Mouse (Mus musculus) hindbrain, embryonic 15.5 days (tissue): Measurements from ENCODE around the gene Il18r1. TPM values are rescaled to one million over a fixed set of nuclear protein-coding genes. Genes with fewer than 3 reads are reported as not detected.
A peak's percentile ranks its signal among the peaks of the same experiment; 100 is the strongest.

Experiments used
- ATAC-seq: fragments of 200-750 bp; cut with Nextera tagmentation; 2 replicates; pipeline ENCODE4 v1.8.0; 2017; ENCODE audit warnings: low read depth, moderate number of reproducible peaks, moderate TSS enrichment; ENCODE audit not compliant: low FRiP score
- H3K27ac ChIP-seq: fragments of 300-500 bp; sonication (generic); replicated peaks from 2 replicates; pipeline ENCODE4 v1.5.1; 2015; ENCODE audit warnings: mild to moderate bottlenecking, inconsistent platforms
- H3K27me3 ChIP-seq: fragments of 300-500 bp; sonication (generic); 2 replicates; pipeline ENCODE4 v1.6.1; 2015; ENCODE audit warnings: control low read depth, inconsistent platforms
- H3K36me3 ChIP-seq: fragments of 300-500 bp; sonication (generic); 2 replicates; pipeline ENCODE4 v1.6.1; 2015; ENCODE audit warnings: control low read depth, inconsistent platforms
- H3K4me1 ChIP-seq: fragments of 300-500 bp; sonication (generic); replicated peaks from 2 replicates; pipeline ENCODE4 v1.6.1; 2015; ENCODE audit warnings: control low read depth, inconsistent platforms
- H3K4me2 ChIP-seq: fragments of 300-500 bp; sonication (generic); 2 replicates; pipeline ENCODE4 v1.6.1; 2015; ENCODE audit warnings: moderate library complexity, mild to moderate bottlenecking, inconsistent platforms
- H3K4me3 ChIP-seq: fragments of 300-500 bp; sonication (generic); 2 replicates; pipeline ENCODE4 v1.5.1; 2015; ENCODE audit warnings: mild to moderate bottlenecking, inconsistent platforms
- H3K9ac ChIP-seq: fragments of 300-500 bp; sonication (generic); 2 replicates; pipeline ENCODE4 v1.6.1; 2015; ENCODE audit warnings: inconsistent platforms
- H3K9me3 ChIP-seq: fragments of 300-500 bp; sonication (generic); 2 replicates; pipeline ENCODE4 v1.6.1; 2016; ENCODE audit warnings: control low read depth, inconsistent platforms
- WGBS: fragments of 180-500 bp; shearing (Covaris S2); methylation state at CpG from one replicate; pipeline ENCODE4 v1.1.7; 2015; 5-methylcytosine and 5-hydroxymethylcytosine counted together
- polyA plus RNA-seq: library from polyadenylated mRNA; unstranded; fragments of >200 nt; fragmentation: Nextera tagmentation; extraction: Ambion mirVana; gene quantifications from 2 replicates; pipeline ENCODE4 v1.2.1, GENCODE M21; 2015

Gene Il18r1
- polyA plus RNA-seq, 1 experiment from 2014 or later = not detected

GRCm38 (mm10) chr1:40501546-40502398 is 36.4 kb downstream of the Il18r1 start:
- H3K27ac ChIP-seq = no peak overlapping the region
- WGBS = 90% methylated on average over 11 of the region's 11 CpGs
- no peak overlapping the region for H3K4me3 ChIP-seq
- no peak overlapping the region for H3K9ac ChIP-seq
- H3K4me1 ChIP-seq = no peaks in the 10 kb centered on the region
- no peaks in the 10 kb centered on the region for H3K9me3 ChIP-seq
- no peak for ATAC-seq
- no peaks in the 10 kb centered on the region for H3K36me3 ChIP-seq
- no peak overlapping the region for H3K4me2 ChIP-seq
- 0 out of 2 replicates have a peak, but pooled peaks cover 3% of the 10 kb centered on the region for H3K27me3 ChIP-seq

GRCm38 (mm10) chr1:40504548-40504947 is 39.2 kb downstream of the Il18r1 start:
- Histone ChIP-seq H3K4me2 (no peak overlapping the region), H3K36me3 (no peaks in the 10 kb centered on the region), H3K9ac (no peak overlapping the region), H3K4me3 (no peak overlapping the region), H3K4me1 (no peaks in the 10 kb centered on the region), H3K9me3 (no peaks in the 10 kb centered on the region), H3K27ac (no peak overlapping the region), H3K27me3 (no peaks in the 10 kb centered on the region)
- WGBS = 86% methylated on average over 5 of the region's 5 CpGs
- ATAC-seq = no peak

DNA sequence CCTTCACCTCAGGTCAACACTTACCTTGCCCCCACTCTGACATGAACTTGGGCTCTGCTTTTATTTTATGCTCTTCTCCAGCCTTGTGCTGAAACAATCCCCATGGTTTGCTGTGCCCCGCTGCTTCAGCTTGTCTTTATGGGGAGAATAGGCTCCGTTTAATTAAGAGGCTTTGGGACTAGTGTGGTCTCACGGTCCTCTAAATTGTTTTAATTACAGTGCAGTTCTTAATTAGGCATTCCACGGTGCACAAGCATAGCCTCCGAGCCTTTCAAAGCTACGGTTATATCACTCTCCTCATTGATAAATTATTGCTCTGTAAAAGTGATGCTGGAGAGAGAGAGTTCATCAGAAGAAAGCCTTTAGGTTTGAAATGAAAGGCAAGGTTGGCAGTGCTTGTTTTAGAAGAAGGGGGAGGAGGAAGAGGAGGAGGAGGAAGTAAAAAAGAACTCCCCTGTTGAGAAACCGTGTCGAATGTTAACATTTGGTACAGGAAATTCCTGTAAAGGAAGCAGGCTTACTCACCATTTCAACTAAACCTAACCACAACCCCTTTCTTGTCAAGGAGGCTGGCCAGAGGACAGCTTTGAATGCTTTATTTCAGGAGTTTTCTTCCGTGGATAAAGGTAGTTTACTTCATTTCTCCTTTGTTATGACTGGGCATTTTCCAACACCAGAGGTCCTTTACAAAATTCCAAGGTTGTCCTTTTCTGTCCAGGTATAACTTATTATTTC is 49.7 kb downstream of the Il18r1 start, which contains the start of gene Il18rap:
TSS of gene Il18rap (plus strand) at position 512 of the 735 bp plus-strand sequence.
- H3K36me3 ChIP-seq = no peaks in the 10 kb centered on the region
- ATAC-seq = no peak
- H3K9me3 ChIP-seq = no peaks in the 10 kb centered on the region

GRCm38 (mm10) chr1:40516364-40516763 is 51.0 kb downstream of the Il18r1 start:
- H3K4me2 ChIP-seq = no peak overlapping the region
- no peaks in the 10 kb centered on the region for H3K4me1 ChIP-seq
- 95% methylated on average over 6 of the region's 6 CpGs for WGBS
- H3K27me3 ChIP-seq = no peaks in the 10 kb centered on the region
- no peaks in the 10 kb centered on the region for H3K9me3 ChIP-seq
- H3K4me3 ChIP-seq = no peak overlapping the region
- H3K9ac ChIP-seq = no peak overlapping the region
- no peak overlapping the region for H3K27ac ChIP-seq
- no peak for ATAC-seq
- no peaks in the 10 kb centered on the region for H3K36me3 ChIP-seq

More for the DNA sequence above, 49.7 kb downstream of the Il18r1 start, which contains the start of gene Il18rap:
- no peaks in the 10 kb centered on the region for H3K27me3 ChIP-seq
- H3K27ac ChIP-seq = no peak within 1 kb of the TSS
- H3K4me2 ChIP-seq = no peak within 1 kb of the TSS
- H3K9ac ChIP-seq = no peak within 1 kb of the TSS
- WGBS = 43% methylated on average over 9 of the region's 9 CpGs
- H3K4me1 ChIP-seq = no peaks in the 10 kb centered on the region
- no peak within 1 kb of the TSS for H3K4me3 ChIP-seq

DNA sequence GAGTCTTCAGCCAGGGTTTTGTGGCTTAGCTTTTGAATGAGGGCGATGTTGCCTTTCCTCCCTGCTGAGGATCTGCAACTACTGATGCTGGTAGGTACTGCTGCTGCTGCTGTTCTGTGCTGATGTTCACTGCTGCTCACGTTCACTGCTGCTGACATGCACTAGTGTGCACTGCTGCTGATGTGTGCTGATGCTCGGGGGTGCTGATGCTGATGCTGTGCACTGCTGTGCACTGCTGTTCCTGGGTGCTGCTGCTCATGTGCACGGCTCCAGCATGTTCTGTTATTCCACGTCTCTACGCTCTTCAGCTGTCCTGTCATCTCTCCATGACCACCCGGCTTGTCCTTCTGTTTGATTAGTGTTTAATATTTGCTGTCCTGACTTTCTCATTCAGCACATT is 57.6 kb downstream of the Il18r1 start:
- Histone ChIP-seq H3K9ac (no peak overlapping the region), H3K9me3 (no peaks in the 10 kb centered on the region), H3K27ac (no peak overlapping the region), H3K4me1 (no peaks in the 10 kb centered on the region), H3K36me3 (no peaks in the 10 kb centered on the region), H3K4me2 (no peak overlapping the region), H3K27me3 (no peaks in the 10 kb centered on the region), H3K4me3 (no peak overlapping the region)
- no peak for ATAC-seq
- WGBS = 84% methylated on average over 7 of the region's 7 CpGs

GRCm38 (mm10) chr1:40523971-40524722 is 58.8 kb downstream of the Il18r1 start:
- H3K9me3 ChIP-seq = no peaks in the 10 kb centered on the region
- 95% methylated on average over 5 of the region's 5 CpGs for WGBS
- no peak overlapping the region for H3K4me3 ChIP-seq
- no peak overlapping the region for H3K4me2 ChIP-seq
- no peaks in the 10 kb centered on the region for H3K36me3 ChIP-seq
- H3K9ac ChIP-seq = no peak overlapping the region
- no peak overlapping the region for H3K27ac ChIP-seq
- H3K4me1 ChIP-seq = no peaks in the 10 kb centered on the region
- no peaks in the 10 kb centered on the region for H3K27me3 ChIP-seq
- no peak for ATAC-seq

DNA sequence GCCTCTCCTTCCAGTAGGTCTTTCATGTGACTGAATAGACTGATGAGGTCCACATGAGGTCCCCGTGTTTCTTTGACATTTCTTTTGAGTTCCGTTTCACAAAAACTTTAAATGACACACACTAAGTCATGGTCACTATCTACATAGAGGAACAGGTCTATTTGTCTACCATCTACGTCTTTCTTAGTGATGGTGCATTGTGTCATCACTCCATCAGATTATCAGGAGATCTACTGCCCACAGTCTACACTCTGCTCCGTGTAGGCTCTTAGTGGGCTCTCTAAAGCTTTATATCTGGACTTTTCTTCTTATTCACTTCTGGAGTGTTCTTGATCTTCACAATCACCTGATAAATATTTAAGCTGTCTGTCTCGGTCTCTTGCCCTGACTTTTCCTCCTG is 63.9 kb downstream of the Il18r1 start:
- ATAC-seq = no peak
- no peaks in the 10 kb centered on the region for H3K27me3 ChIP-seq
- H3K9me3 ChIP-seq = no peaks in the 10 kb centered on the region
- no peak overlapping the region for H3K9ac ChIP-seq
- no peak overlapping the region for H3K4me2 ChIP-seq
- WGBS = 91% methylated on average over 5 of the region's 5 CpGs
- no peak overlapping the region for H3K4me3 ChIP-seq
- H3K36me3 ChIP-seq = no peaks in the 10 kb centered on the region
- H3K4me1 ChIP-seq = no peaks in the 10 kb centered on the region
- H3K27ac ChIP-seq = no peak overlapping the region

GRCm38 (mm10) chr1:40537577-40537976 is 72.2 kb downstream of the Il18r1 start:
- H3K9ac ChIP-seq = no peak overlapping the region
- no peak for ATAC-seq
- no peak overlapping the region for H3K4me3 ChIP-seq
- no peaks in the 10 kb centered on the region for H3K4me1 ChIP-seq
- H3K36me3 ChIP-seq = no peaks in the 10 kb centered on the region
- WGBS = 85% methylated on average over 5 of the region's 5 CpGs
- no peaks in the 10 kb centered on the region for H3K27me3 ChIP-seq
- no peak overlapping the region for H3K4me2 ChIP-seq
- H3K27ac ChIP-seq = no peak overlapping the region
- H3K9me3 ChIP-seq = no peaks in the 10 kb centered on the region

- Histone ChIP-seq H3K27ac (no peak overlapping the region), H3K4me3 (no peak overlapping the region), H3K36me3 (no peaks in the 10 kb centered on the region), H3K9ac (no peak overlapping the region), H3K4me1 (peaks cover 7% of the 10 kb centered on the region), H3K9me3 (no peaks in the 10 kb centered on the region), H3K27me3 (no peaks in the 10 kb centered on the region), H3K4me2 (no peak overlapping the region)
- ATAC-seq = no peak
- WGBS = 2% methylated on average over 2 of the region's 2 CpGs
Observed at GRCm38 (mm10) chr1:40544650-40545049, 79.3 kb downstream of the Il18r1 start.

GRCm38 (mm10) chr1:40546645-40547044 is 81.3 kb downstream of the Il18r1 start:
- no peak overlapping the region for H3K27ac ChIP-seq
- H3K4me3 ChIP-seq = no peak overlapping the region
- no peak overlapping the region for H3K9ac ChIP-seq
- no peaks in the 10 kb centered on the region for H3K36me3 ChIP-seq
- H3K4me1 ChIP-seq = peaks cover 7% of the 10 kb centered on the region
- no peak overlapping the region for H3K4me2 ChIP-seq
- ATAC-seq = no peak
- H3K27me3 ChIP-seq = no peaks in the 10 kb centered on the region
- WGBS = 73% methylated on average over 4 of the region's 4 CpGs
- H3K9me3 ChIP-seq = no peaks in the 10 kb centered on the region

DNA sequence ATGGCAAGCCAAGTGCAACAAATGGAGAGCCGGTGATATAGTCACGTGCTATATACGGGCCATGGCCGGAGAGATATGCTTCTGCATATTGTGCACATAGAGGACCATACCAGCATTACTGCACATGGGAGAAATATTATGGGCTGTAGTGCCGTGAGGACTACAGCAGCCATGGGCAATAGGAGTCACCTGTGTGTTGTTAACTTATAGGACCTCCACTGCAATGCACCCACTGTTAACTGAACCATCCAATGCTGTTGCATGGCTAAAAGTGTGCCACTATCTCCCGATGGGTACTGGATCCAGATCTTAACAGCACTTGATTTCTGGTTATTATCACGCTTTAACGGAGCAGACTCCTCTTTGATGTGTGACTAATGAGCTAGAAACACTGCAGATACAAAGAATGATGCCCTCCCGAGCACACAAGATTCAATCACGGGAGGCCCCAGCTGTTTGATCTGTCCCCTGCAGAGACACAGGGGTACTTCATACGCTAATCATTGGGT is 81.8 kb downstream of the Il18r1 start:
- H3K36me3 ChIP-seq = no peaks in the 10 kb centered on the region
- H3K4me2 ChIP-seq = peak overlapping the region; percentile 19; the same call in 1 of the 2 replicates
- H3K27me3 ChIP-seq = no peaks in the 10 kb centered on the region
- H3K27ac ChIP-seq = no peak overlapping the region
- H3K9me3 ChIP-seq = no peaks in the 10 kb centered on the region
- 46% methylated on average over 11 of the region's 11 CpGs for WGBS
- H3K4me1 ChIP-seq = peaks cover 7% of the 10 kb centered on the region
- no peak overlapping the region for H3K4me3 ChIP-seq
- no peak overlapping the region for H3K9ac ChIP-seq
- 0 out of 2 replicates have a peak, but pooled peaks have one; percentile 61 for ATAC-seq
